ENCODE assay signal across 20 mouse cellular contexts in genomic region chr1:37308021-37308742, GRCm38 (mm10). TPM values are rescaled to one million over a fixed set of nuclear protein-coding genes. Genes with fewer than 3 reads are reported as not detected.
DNase-seq lines count a peak whose midpoint lies in the region; ATAC-seq and TF ChIP-seq lines count a peak whose summit lies in the region.
"Had no signal": no experiment of that assay in that cellular context is flagged by ENCODE, and none has a peak within 500 bp of the region (broad histone marks: within the 10 kb centered on the region; RNA-seq: fewer than 3 reads in every experiment).

No protein-coding gene starts in this region.

- WGBS in liver, postnatal 0 days (ENCODE audit: insufficient replicate concordance) = 70% methylated on average over 8 of the region's 8 CpGs
- WGBS in macrophage (ENCODE audit: missing documents) = 36% methylated on average over 8 of the region's 8 CpGs

- no peaks in the 10 kb centered on the region for H3K36me3 ChIP-seq in liver, postnatal 0 days (replicated peaks; ENCODE audit: insufficient read depth, low read length)
- no peaks in the 10 kb centered on the region for H3K36me3 ChIP-seq in macrophage (ENCODE audit: inconsistent target)
- H3K36me3 ChIP-seq: G1E; hindbrain, embryonic 13.5 days; limb, embryonic 10.5 days; liver, embryonic 13.5 days; midbrain, embryonic 15.5 days had no signal

- no peak overlapping the region for H3K9ac ChIP-seq in liver, postnatal 0 days (replicated peaks)
- H3K9ac ChIP-seq: forebrain, postnatal 0 days; hindbrain, embryonic 13.5 days; liver, embryonic 13.5 days; midbrain, embryonic 15.5 days had no signal

- H3K79me2 ChIP-seq in macrophage (ENCODE audit: inconsistent target) = peaks cover 100% of the 10 kb centered on the region

- intact Hi-C loops in gastrocnemius, adult 2 months (cut with DNase I) = no loop called here

- peaks cover 18% of the 10 kb centered on the region for H3K4me1 ChIP-seq in liver, postnatal 0 days (ENCODE audit: insufficient read depth)
- H3K4me1 ChIP-seq: limb, embryonic 10.5 days had no signal

- no peak for DNase-seq in liver, postnatal 0 days
- no peak for DNase-seq in liver
- peak; percentile 23 for DNase-seq in T-cell, adult 2 months (ENCODE audit: low spot score)
- no peak for DNase-seq in neural tube, embryonic 10.5 days (ENCODE audit: extremely low spot score, low spot score)
- DNase-seq in gastrocnemius, adult 2 months = no peak
- DNase-seq in cerebellum, adult 18-20 months = no peak
- DNase-seq: adrenal gland, postnatal 25 days; cerebellum, postnatal 10 days; forebrain, postnatal 0 days; gastrocnemius, postnatal 10 days; kidney, postnatal 10 days; right cerebral cortex, adult 18-20 months had no signal

- H3K4me3 ChIP-seq in liver, postnatal 0 days (ENCODE audit: low read depth, low read length) = no peak overlapping the region
- no peak overlapping the region for H3K4me3 ChIP-seq in macrophage (ENCODE audit: inconsistent target)
- no peak overlapping the region for H3K4me3 ChIP-seq in gastrocnemius, adult 2 months
- H3K4me3 ChIP-seq: hindbrain, embryonic 13.5 days; left cerebral cortex, adult 2 months; limb, embryonic 10.5 days; liver, embryonic 13.5 days; midbrain, embryonic 15.5 days had no signal

- no peak for TF ChIP-seq CTCF in liver, postnatal 0 days (IDR thresholded peaks at IDR 0.05; ENCODE audit: low read depth)
- TF ChIP-seq CTCF in gastrocnemius, adult 2 months (IDR thresholded peaks at IDR 0.05) = no peak

- TF ChIP-seq EP300 in liver, postnatal 0 days (IDR thresholded peaks at IDR 0.05; ENCODE audit: low read depth) = no peak

- H3K27ac ChIP-seq in liver, postnatal 0 days (ENCODE audit: low read depth) = peak overlapping the region; percentile 13; the same call in 1 of the 2 replicates
- H3K27ac ChIP-seq in macrophage = peak overlapping the region; percentile 60
- no peak overlapping the region for H3K27ac ChIP-seq in gastrocnemius, adult 2 months
- H3K27ac ChIP-seq: hindbrain, embryonic 13.5 days; left cerebral cortex, adult 2 months; limb, embryonic 10.5 days; liver, embryonic 13.5 days; midbrain, embryonic 15.5 days; stomach, postnatal 0 days had no signal

- no peaks in the 10 kb centered on the region for H3K27me3 ChIP-seq in liver, postnatal 0 days (ENCODE audit: insufficient read depth, low read length)
- H3K27me3 ChIP-seq: hindbrain, embryonic 13.5 days; liver, embryonic 13.5 days; midbrain, embryonic 15.5 days had no signal

- H3K4me2 ChIP-seq in liver, postnatal 0 days (ENCODE audit: low read depth, low read length) = peak overlapping the region; percentile 22; the same call in 1 of the 2 replicates
- H3K4me2 ChIP-seq: hindbrain, embryonic 13.5 days; liver, embryonic 13.5 days; midbrain, embryonic 15.5 days had no signal

- peak; percentile 25; the same call in 1 of the 2 replicates for ATAC-seq in liver, postnatal 0 days
- ATAC-seq: forebrain, postnatal 0 days had no signal

- H3K9me3 ChIP-seq in liver, postnatal 0 days (ENCODE audit: low read length) = no peaks in the 10 kb centered on the region
- H3K9me3 ChIP-seq: G1E; hindbrain, embryonic 13.5 days; limb, embryonic 10.5 days; liver, embryonic 13.5 days; midbrain, embryonic 15.5 days had no signal

RNA-seq across cellular contexts. Expression of gene Inpp4a, which starts 8.5 kb away (rescaled TPM):
- polyA plus RNA-seq in liver, postnatal 0 days (2015; fragmentation: Nextera tagmentation; extraction: Ambion mirVana) = 5.0 and 6.7 TPM in 2 replicates
- 100 to 1,000 TPM; 170 to 584 (median 327) TPM for total RNA-seq in macrophage (2018; cell fraction: chromatin; rRNA removed)
- 10 to 100 TPM; 28.2 to 79.3 (median 60.4) TPM for total RNA-seq in macrophage (2018; cell fraction: cytosol; rRNA removed)
- total RNA-seq in macrophage (2018; cell fraction: nucleus; rRNA removed) = 100 to 1,000 TPM in 24 of 26 experiments, 10 to 100 TPM in 2; 95.2 to 376 (median 172) TPM
- 13.9 to 36.0 TPM (median 22.9 TPM) in 3 replicates for polyA plus RNA-seq in macrophage (2018)
- 10 to 100 TPM; 18.0 to 19.5 TPM for total RNA-seq in gastrocnemius, adult 2 months (2021)
